Mouse (Mus musculus) ES-E14 (cell line): ENCODE results near the gene Scyl2.

Source experiments
- CHD2 ChIP-seq: IDR thresholded peaks from 2 replicates; pipeline ENCODE4 v1.6.1; 2014; ENCODE audit warnings: mild to moderate bottlenecking, low read depth, low read length, inconsistent platforms
- MAFK ChIP-seq: IDR thresholded peaks from 2 replicates; pipeline ENCODE4 v1.6.1; 2014; ENCODE audit warnings: mild to moderate bottlenecking, low read depth, low read length, inconsistent platforms; ENCODE audit not compliant: insufficient read depth
- ZNF384 ChIP-seq: IDR thresholded peaks from 2 replicates; pipeline ENCODE4 v1.6.1; 2012; ENCODE audit warnings: low read depth, low read length, inconsistent platforms

- TF ChIP-seq ZNF384 (no peak), CHD2 (no peak), MAFK (no peak)
Observed at GRCm38 (mm10) chr10:89685391-89686138, 520 bp downstream of the Scyl2 start.
